8 mouse cellular contexts compared by ENCODE assay signal in the genomic region with DNA sequence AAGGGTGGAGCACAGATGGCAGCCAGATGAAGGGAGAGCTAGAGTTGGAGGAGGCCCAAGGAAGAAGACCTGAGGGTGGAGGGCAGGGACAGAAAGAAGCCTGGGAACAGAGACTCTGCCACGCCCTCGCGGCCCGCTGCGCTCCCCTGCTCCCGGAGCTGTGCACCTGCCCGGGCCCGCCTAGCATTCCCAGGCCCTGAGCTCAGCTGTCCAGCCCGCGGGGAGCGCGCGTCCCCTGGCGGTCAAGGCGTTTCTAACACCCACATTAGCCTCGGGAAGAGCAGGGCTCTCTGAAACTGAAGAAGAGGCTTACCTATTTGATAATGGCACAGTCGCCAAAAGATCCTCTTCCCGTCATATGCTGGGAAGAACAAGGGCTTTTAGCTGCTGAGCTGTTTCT. TPM values are rescaled to one million over a fixed set of nuclear protein-coding genes. Genes with fewer than 3 reads are reported as not detected.
DNase-seq lines count a peak whose midpoint lies in the region; ATAC-seq lines count a peak whose summit lies in the region.

No protein-coding gene starts in this region.

- H3K9ac ChIP-seq in midbrain, embryonic 11.5 days (ENCODE audit: low read length): no peak overlapping the region
- H3K9ac ChIP-seq in midbrain, embryonic 16.5 days (ENCODE audit: low read depth, low read length): no peak overlapping the region
- 0 out of 2 replicates have a peak overlapping the region, but pooled peaks have one; percentile 23 for H3K9ac ChIP-seq in embryonic facial prominence, embryonic 13.5 days
- H3K9ac ChIP-seq in hindbrain, embryonic 14.5 days: no peak overlapping the region
- no peak overlapping the region for H3K9ac ChIP-seq in liver, embryonic 11.5 days (ENCODE audit: low read depth, low read length)

- peak; percentile 96 for DNase-seq in midbrain, embryonic 11.5 days (ENCODE audit: low spot score, missing footprints)
- DNase-seq in adrenal gland, postnatal 14 days: peak; percentile 84
- DNase-seq in hindbrain, embryonic 14.5 days (ENCODE audit: low spot score): peak; percentile 45
- no peak for DNase-seq in liver, embryonic 11.5 days (ENCODE audit: low spot score)
- peak; percentile 78 for DNase-seq in retina, postnatal 1 day
- no peak for DNase-seq in yolk sac, embryonic 10.5 days (ENCODE audit: low spot score)

- H3K27ac ChIP-seq in midbrain, embryonic 11.5 days (ENCODE audit: low read depth, low read length): no peak overlapping the region
- no peak overlapping the region for H3K27ac ChIP-seq in midbrain, embryonic 16.5 days (ENCODE audit: low read length)
- H3K27ac ChIP-seq in embryonic facial prominence, embryonic 13.5 days: peak overlapping the region; percentile 63; the same call in 1 of the 2 replicates
- H3K27ac ChIP-seq in hindbrain, embryonic 14.5 days: no peak overlapping the region
- no peak overlapping the region for H3K27ac ChIP-seq in liver, embryonic 11.5 days (ENCODE audit: low read depth, low read length)

- no peak overlapping the region for H3K4me2 ChIP-seq in midbrain, embryonic 11.5 days
- no peak overlapping the region for H3K4me2 ChIP-seq in midbrain, embryonic 16.5 days (ENCODE audit: low read length)
- peak overlapping the region; percentile 25 for H3K4me2 ChIP-seq in embryonic facial prominence, embryonic 13.5 days
- H3K4me2 ChIP-seq in hindbrain, embryonic 14.5 days (replicated peaks): no peak overlapping the region
- peak overlapping the region; percentile 33 for H3K4me2 ChIP-seq in liver, embryonic 11.5 days

- WGBS in midbrain, embryonic 11.5 days: 3% methylated on average over 18 of the region's 18 CpGs
- 3% methylated on average over 18 of the region's 18 CpGs for whole genome bisulfite sequencing in midbrain, embryonic 16.5 days
- 5% methylated on average over 18 of the region's 18 CpGs for WGBS in embryonic facial prominence, embryonic 13.5 days
- 2% methylated on average over 18 of the region's 18 CpGs for WGBS in hindbrain, embryonic 14.5 days
- 2% methylated on average over 18 of the region's 18 CpGs for WGBS in liver, embryonic 11.5 days

- H3K9me3 ChIP-seq in midbrain, embryonic 11.5 days (ENCODE audit: control insufficient read depth, low read length): no peaks in the 10 kb centered on the region
- no peaks in the 10 kb centered on the region for H3K9me3 ChIP-seq in midbrain, embryonic 16.5 days (replicated peaks; ENCODE audit: control insufficient read depth, low read length, poor library complexity, severe bottlenecking)
- no peaks in the 10 kb centered on the region for H3K9me3 ChIP-seq in embryonic facial prominence, embryonic 13.5 days
- no peaks in the 10 kb centered on the region for H3K9me3 ChIP-seq in hindbrain, embryonic 14.5 days (ENCODE audit: control insufficient read depth, low read length)
- H3K9me3 ChIP-seq in liver, embryonic 11.5 days (ENCODE audit: control insufficient read depth, low read length): no peaks in the 10 kb centered on the region

- no peaks in the 10 kb centered on the region for H3K36me3 ChIP-seq in midbrain, embryonic 11.5 days (ENCODE audit: control insufficient read depth, insufficient read depth, low read length)
- no peaks in the 10 kb centered on the region for H3K36me3 ChIP-seq in midbrain, embryonic 16.5 days (ENCODE audit: control insufficient read depth, insufficient read depth, low read length)
- H3K36me3 ChIP-seq in embryonic facial prominence, embryonic 13.5 days: no peaks in the 10 kb centered on the region
- H3K36me3 ChIP-seq in hindbrain, embryonic 14.5 days (replicated peaks; ENCODE audit: control insufficient read depth, insufficient read depth): no peaks in the 10 kb centered on the region
- H3K36me3 ChIP-seq in liver, embryonic 11.5 days (ENCODE audit: control insufficient read depth, insufficient read depth, low read length): no peaks in the 10 kb centered on the region

- ATAC-seq in midbrain, embryonic 11.5 days (ENCODE audit: low FRiP score): no peak
- no peak for ATAC-seq in midbrain, embryonic 16.5 days
- no peak for ATAC-seq in embryonic facial prominence, embryonic 13.5 days (ENCODE audit: insufficient number of reproducible peaks, insufficient read depth, low FRiP score, low TSS enrichment, low read depth)
- ATAC-seq in hindbrain, embryonic 14.5 days (ENCODE audit: low FRiP score): no peak
- ATAC-seq in liver, embryonic 11.5 days (replicated peaks; ENCODE audit: low FRiP score): no peak

- no peaks in the 10 kb centered on the region for H3K27me3 ChIP-seq in midbrain, embryonic 11.5 days (ENCODE audit: control insufficient read depth, insufficient read depth, low read length)
- H3K27me3 ChIP-seq in midbrain, embryonic 16.5 days (ENCODE audit: control insufficient read depth, insufficient read depth, low read depth, low read length): no peaks in the 10 kb centered on the region
- H3K27me3 ChIP-seq in embryonic facial prominence, embryonic 13.5 days: peaks cover 17% of the 10 kb centered on the region
- no peaks in the 10 kb centered on the region for H3K27me3 ChIP-seq in hindbrain, embryonic 14.5 days (ENCODE audit: control insufficient read depth, insufficient read depth, low read length)
- peaks cover 8% of the 10 kb centered on the region for H3K27me3 ChIP-seq in liver, embryonic 11.5 days (replicated peaks; ENCODE audit: control insufficient read depth, insufficient read depth, low read length)

- H3K4me1 ChIP-seq in midbrain, embryonic 11.5 days (ENCODE audit: control insufficient read depth, insufficient read depth, low read length): peaks cover 18% of the 10 kb centered on the region
- H3K4me1 ChIP-seq in midbrain, embryonic 16.5 days (ENCODE audit: control insufficient read depth, insufficient read depth, low read length): peaks cover 2% of the 10 kb centered on the region
- H3K4me1 ChIP-seq in embryonic facial prominence, embryonic 13.5 days: peaks cover 30% of the 10 kb centered on the region
- H3K4me1 ChIP-seq in hindbrain, embryonic 14.5 days (replicated peaks; ENCODE audit: control insufficient read depth, insufficient read depth, low read length): peaks cover 10% of the 10 kb centered on the region; the same call in 1 of the 2 replicates
- H3K4me1 ChIP-seq in liver, embryonic 11.5 days (replicated peaks; ENCODE audit: control insufficient read depth, insufficient read depth, low read length): peaks cover 22% of the 10 kb centered on the region

- H3K4me3 ChIP-seq in midbrain, embryonic 11.5 days (ENCODE audit: low read depth, low read length): no peak overlapping the region
- no peak overlapping the region for H3K4me3 ChIP-seq in midbrain, embryonic 16.5 days (ENCODE audit: low read depth, low read length)
- H3K4me3 ChIP-seq in embryonic facial prominence, embryonic 13.5 days: 0 out of 2 replicates have a peak overlapping the region, but pooled peaks have one; percentile 6
- no peak overlapping the region for H3K4me3 ChIP-seq in hindbrain, embryonic 14.5 days (replicated peaks; ENCODE audit: low read length)
- no peak overlapping the region for H3K4me3 ChIP-seq in liver, embryonic 11.5 days (ENCODE audit: low read depth, low read length)

RNA-seq across cellular contexts. Expression of a gene that starts 4.3 kb away (rescaled TPM):
- 3.0 and 3.2 TPM in 2 replicates for polyA plus RNA-seq in midbrain, embryonic 11.5 days (2014; fragmentation: Nextera tagmentation; extraction: Ambion mirVana)
- polyA plus RNA-seq in midbrain, embryonic 16.5 days (2015; fragmentation: Nextera tagmentation; extraction: Ambion mirVana): 2.0 and 2.8 TPM in 2 replicates
- 7.3 and 8.3 TPM in 2 replicates for total RNA-seq in adrenal gland, postnatal 14 days (2021)
- 8.3 and 12.6 TPM in 2 replicates for polyA plus RNA-seq in embryonic facial prominence, embryonic 13.5 days (2015; fragmentation: Nextera tagmentation; extraction: Ambion mirVana)
- polyA plus RNA-seq in hindbrain, embryonic 14.5 days (2014; fragmentation: Nextera tagmentation; extraction: Ambion mirVana): 2.4 and 2.6 TPM in 2 replicates
- 3.9 and 4.2 TPM in 2 replicates for polyA plus RNA-seq in liver, embryonic 11.5 days (2014; fragmentation: Nextera tagmentation; extraction: Ambion mirVana)

RNA-seq across cellular contexts. Expression of a gene that starts 4.6 kb away (rescaled TPM):
- 15.1 and 15.4 TPM in 2 replicates for polyA plus RNA-seq in midbrain, embryonic 11.5 days (2014; fragmentation: Nextera tagmentation; extraction: Ambion mirVana)
- polyA plus RNA-seq in midbrain, embryonic 16.5 days (2015; fragmentation: Nextera tagmentation; extraction: Ambion mirVana): 24.1 and 24.6 TPM in 2 replicates
- 12.2 and 14.5 TPM in 2 replicates for total RNA-seq in adrenal gland, postnatal 14 days (2021)
- 29.4 and 30.5 TPM in 2 replicates for polyA plus RNA-seq in embryonic facial prominence, embryonic 13.5 days (2015; fragmentation: Nextera tagmentation; extraction: Ambion mirVana)
- 17.0 TPM in 2 replicates for polyA plus RNA-seq in hindbrain, embryonic 14.5 days (2014; fragmentation: Nextera tagmentation; extraction: Ambion mirVana)
- polyA plus RNA-seq in liver, embryonic 11.5 days (2014; fragmentation: Nextera tagmentation; extraction: Ambion mirVana): 28.7 and 30.2 TPM in 2 replicates

RNA-seq across cellular contexts. Expression of a gene that starts 17.9 kb away (rescaled TPM):
- polyA plus RNA-seq in midbrain, embryonic 11.5 days (2014; fragmentation: Nextera tagmentation; extraction: Ambion mirVana): 10.3 and 10.9 TPM in 2 replicates
- polyA plus RNA-seq in midbrain, embryonic 16.5 days (2015; fragmentation: Nextera tagmentation; extraction: Ambion mirVana): 28.0 and 29.5 TPM in 2 replicates
- 28.2 and 30.2 TPM in 2 replicates for total RNA-seq in adrenal gland, postnatal 14 days (2021)
- 17.0 and 17.4 TPM in 2 replicates for polyA plus RNA-seq in embryonic facial prominence, embryonic 13.5 days (2015; fragmentation: Nextera tagmentation; extraction: Ambion mirVana)
- 15.6 and 16.5 TPM in 2 replicates for polyA plus RNA-seq in hindbrain, embryonic 14.5 days (2014; fragmentation: Nextera tagmentation; extraction: Ambion mirVana)
- polyA plus RNA-seq in liver, embryonic 11.5 days (2014; fragmentation: Nextera tagmentation; extraction: Ambion mirVana): 14.0 and 15.6 TPM in 2 replicates

RNA-seq across cellular contexts. Expression of a gene that starts 19.3 kb away (rescaled TPM):
- 111 and 118 TPM in 2 replicates for polyA plus RNA-seq in midbrain, embryonic 11.5 days (2014; fragmentation: Nextera tagmentation; extraction: Ambion mirVana)
- 80.1 and 82.4 TPM in 2 replicates for polyA plus RNA-seq in midbrain, embryonic 16.5 days (2015; fragmentation: Nextera tagmentation; extraction: Ambion mirVana)
- 37.1 and 46.7 TPM in 2 replicates for total RNA-seq in adrenal gland, postnatal 14 days (2021)
- 93.2 and 106 TPM in 2 replicates for polyA plus RNA-seq in embryonic facial prominence, embryonic 13.5 days (2015; fragmentation: Nextera tagmentation; extraction: Ambion mirVana)
- 82.6 and 86.1 TPM in 2 replicates for polyA plus RNA-seq in hindbrain, embryonic 14.5 days (2014; fragmentation: Nextera tagmentation; extraction: Ambion mirVana)
- polyA plus RNA-seq in liver, embryonic 11.5 days (2014; fragmentation: Nextera tagmentation; extraction: Ambion mirVana): 46.4 and 46.8 TPM in 2 replicates

RNA-seq across cellular contexts. Expression of a gene that starts 40.0 kb away (rescaled TPM):
- 0.37 and 1.4 TPM in 2 replicates for polyA plus RNA-seq in midbrain, embryonic 11.5 days (2014; fragmentation: Nextera tagmentation; extraction: Ambion mirVana)
- polyA plus RNA-seq in midbrain, embryonic 16.5 days (2015; fragmentation: Nextera tagmentation; extraction: Ambion mirVana): 1.4 and 1.7 TPM in 2 replicates
- total RNA-seq in adrenal gland, postnatal 14 days (2021): 1.3 and 2.7 TPM in 2 replicates
- 14.5 and 14.8 TPM in 2 replicates for polyA plus RNA-seq in embryonic facial prominence, embryonic 13.5 days (2015; fragmentation: Nextera tagmentation; extraction: Ambion mirVana)
- polyA plus RNA-seq in hindbrain, embryonic 14.5 days (2014; fragmentation: Nextera tagmentation; extraction: Ambion mirVana): 0.78 and 1.1 TPM in 2 replicates
- 0.71 and 0.99 TPM in 2 replicates for polyA plus RNA-seq in liver, embryonic 11.5 days (2014; fragmentation: Nextera tagmentation; extraction: Ambion mirVana)

Comparison
In these comparisons a context has a peak if more than half of its experiments do, and no peak if none do; other contexts are left out.
1. DNase-seq: peak in midbrain, embryonic 11.5 days (single experiment), adrenal gland, postnatal 14 days (single experiment), hindbrain, embryonic 14.5 days (single experiment) and retina, postnatal 1 day (single experiment); none in liver, embryonic 11.5 days (single experiment) and yolk sac, embryonic 10.5 days (single experiment).
2. H3K4me2 ChIP-seq: peak in embryonic facial prominence, embryonic 13.5 days (single experiment) and liver, embryonic 11.5 days (single experiment); none in midbrain, embryonic 11.5 days (single experiment), midbrain, embryonic 16.5 days (single experiment) and hindbrain, embryonic 14.5 days (single experiment).